Mouse (Mus musculus) spleen, adult 18-20 months (tissue): ENCODE data around the gene Ttyh2.

Experiments used
- DNase-seq, 2 experiments: peaks; one replicate each; pipeline ENCODE4 v3.0.0; 2022; ENCODE audit warnings: mixed read lengths in 2 of 2

Gene Ttyh2

DNA sequence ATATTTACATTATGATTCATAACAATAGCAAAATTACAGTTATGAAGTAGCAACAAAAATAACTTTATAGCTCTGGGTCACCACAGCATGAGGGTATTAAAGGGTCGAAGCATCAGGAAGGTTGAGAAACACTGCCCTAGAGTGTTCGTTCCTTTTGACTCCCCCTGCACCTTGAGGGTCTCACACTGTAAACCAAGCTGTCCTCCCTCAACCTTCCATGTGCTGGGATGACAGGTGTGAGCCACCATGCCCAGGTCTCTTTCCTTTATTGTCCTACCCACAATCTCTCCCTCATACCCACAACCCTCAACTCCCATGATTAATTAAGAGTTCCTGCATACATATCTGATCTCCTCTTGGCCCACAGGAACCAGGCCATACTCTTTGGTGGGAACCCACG, 36.2 kb downstream of the Ttyh2 start:
- no peak for DNase-seq

DNA sequence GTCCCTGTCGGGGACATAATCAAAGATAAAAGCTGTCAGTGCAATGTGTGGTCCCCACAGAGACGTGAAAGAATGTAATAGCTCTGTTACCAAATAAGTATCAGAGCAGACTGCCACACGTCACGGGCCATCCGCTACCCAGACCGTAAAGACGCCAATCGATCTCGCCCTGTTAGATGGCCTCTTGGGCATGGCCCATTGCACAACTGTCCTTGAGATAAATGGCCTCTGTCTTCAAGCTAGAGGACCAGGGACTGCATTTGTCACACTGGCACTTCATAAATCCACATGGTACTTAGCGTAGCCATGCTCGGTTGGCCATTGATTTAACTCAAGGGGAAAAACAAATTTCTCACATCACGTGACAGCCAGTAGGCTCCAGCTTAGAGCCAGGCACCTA, 36.6 kb downstream of the Ttyh2 start:
- no peak for DNase-seq

DNA sequence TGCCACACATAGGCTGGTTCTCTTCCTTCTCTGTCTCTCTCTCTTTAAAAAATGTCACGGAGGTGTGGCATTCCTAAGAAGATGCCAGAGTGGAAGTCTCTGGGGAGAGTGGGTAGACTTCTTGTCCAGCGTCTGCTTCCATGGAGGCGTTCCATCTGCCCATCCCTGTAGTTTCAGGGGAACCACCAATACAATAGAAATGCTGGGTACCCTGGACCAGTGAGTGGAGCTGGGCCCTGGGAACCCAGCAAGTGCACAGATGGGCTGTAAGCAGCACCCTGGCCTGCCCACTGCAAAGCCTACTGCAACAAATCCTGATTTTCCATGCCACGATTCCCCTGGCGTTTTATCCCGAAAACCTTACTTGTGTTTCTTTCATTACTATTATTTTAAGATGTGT, 39.3 kb downstream of the Ttyh2 start:
- no peak for DNase-seq

DNA sequence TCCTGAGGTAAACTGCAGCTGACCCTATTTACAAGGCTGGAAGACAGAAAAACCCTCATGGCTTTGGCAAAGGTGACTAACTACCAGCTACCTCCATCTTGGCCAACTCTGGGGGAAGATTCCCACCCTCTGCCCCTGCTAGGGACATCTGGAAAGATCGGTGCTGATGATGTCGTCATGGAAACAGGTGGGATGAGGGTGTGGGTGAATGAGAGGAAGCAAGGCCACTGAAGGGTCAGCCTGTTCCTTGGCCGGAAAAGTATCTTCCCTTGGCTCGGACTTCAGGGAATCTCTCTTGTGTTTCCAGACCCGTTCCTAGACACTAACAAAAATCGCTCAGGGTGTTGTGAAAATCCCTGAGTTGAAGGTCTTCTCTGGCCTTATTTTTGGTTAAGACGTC, 40.3 kb downstream of the Ttyh2 start:
- DNase-seq: no peak

DNA sequence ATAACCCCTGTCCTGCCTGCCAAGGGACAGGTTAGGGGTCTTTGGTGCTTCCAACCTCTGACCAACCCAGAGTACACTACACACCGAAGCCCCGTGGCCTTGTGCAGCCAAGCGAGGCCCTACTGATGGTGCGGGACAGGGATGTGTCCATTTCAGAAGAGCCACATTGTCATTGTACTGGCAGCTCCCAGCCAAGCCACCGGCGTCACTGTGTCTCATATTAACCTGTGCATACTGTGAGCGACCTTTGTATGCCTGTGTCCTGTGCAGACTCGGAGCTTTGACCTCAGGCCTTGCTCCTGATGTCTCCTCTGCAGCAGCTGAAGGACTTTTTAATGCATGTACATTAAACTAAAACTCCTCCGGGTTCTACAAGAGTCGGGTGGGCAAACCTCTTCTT, 45.3 kb downstream of the Ttyh2 start:
- no peak for DNase-seq

DNA sequence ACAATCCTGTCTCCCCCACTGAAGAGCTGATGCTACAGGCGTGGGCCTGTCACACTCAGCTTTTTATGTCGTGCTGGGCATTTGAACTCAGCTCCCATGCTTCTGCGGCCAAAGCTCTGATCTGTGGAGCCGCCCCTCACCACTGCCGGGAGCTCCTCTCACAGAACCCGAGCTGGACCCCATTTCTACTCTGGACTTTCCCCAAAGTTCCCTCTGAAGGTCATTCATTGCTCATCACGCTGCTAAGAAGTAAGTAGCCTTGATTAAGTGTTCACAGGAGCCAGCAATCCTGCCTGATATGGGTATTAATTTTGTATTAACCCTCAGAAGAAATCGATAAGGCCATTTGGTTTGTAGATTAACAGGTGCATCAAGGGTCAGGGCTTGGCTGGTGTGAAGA, 47.2 kb downstream of the Ttyh2 start:
- DNase-seq: no peak

DNA sequence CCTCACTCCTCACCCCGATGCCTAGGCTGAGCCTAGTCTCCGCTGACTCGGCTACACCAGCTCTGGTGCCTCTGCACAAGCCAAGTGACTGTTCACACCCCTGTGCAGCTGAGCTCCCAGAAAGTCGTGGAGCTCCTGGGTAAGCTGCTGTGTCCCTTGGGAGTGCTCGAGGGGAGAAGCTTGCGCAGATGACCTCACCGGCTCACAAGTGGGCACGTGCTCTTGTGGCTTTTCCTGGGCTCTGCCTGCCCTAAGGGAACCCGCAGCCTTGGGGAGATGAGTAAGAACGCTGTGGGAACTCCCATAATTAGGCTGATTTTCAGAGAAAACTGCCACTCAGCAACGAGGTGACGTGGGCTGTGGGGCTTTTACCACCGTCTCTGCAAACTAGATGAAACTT, 47.8 kb downstream of the Ttyh2 start:
- DNase-seq: no peak

DNA sequence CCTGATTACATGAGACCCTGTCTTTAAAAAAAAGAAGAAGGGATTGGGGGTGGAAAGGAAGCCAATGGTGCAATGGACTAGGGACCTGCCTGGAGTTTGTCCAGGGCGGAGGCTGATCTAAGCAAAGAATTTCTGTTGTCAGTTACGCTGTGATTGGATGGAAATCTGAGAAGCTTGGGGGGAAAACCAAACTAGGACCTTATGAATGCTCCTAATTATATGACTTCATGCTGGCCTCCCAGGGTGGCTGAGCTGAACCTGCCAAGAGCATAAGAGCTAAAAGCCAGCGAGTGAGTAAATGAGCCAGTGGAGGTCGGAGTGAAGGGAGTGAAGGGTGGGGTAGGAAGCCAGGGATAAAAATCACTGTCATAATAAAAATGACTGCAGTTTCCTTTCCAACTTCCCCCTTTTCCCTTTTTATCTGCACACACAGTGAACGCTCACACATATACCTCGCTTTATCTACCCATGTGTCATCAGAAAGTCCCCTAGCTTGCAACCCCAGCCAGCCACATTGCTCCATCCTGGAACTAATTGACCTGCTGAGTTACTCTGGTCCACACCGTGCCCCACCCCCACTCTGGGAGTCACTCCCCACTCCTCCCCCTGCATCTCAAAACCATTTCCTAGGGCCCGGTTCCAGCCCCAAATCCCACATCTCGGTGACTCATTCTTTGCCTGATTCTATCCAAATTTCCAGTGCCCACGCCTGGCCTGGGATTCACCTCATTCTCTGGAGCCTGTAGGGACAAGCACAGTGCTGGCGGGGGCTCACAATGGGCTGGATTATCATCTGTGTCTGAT, 49.8 kb downstream of the Ttyh2 start:
- no peak for DNase-seq

DNA sequence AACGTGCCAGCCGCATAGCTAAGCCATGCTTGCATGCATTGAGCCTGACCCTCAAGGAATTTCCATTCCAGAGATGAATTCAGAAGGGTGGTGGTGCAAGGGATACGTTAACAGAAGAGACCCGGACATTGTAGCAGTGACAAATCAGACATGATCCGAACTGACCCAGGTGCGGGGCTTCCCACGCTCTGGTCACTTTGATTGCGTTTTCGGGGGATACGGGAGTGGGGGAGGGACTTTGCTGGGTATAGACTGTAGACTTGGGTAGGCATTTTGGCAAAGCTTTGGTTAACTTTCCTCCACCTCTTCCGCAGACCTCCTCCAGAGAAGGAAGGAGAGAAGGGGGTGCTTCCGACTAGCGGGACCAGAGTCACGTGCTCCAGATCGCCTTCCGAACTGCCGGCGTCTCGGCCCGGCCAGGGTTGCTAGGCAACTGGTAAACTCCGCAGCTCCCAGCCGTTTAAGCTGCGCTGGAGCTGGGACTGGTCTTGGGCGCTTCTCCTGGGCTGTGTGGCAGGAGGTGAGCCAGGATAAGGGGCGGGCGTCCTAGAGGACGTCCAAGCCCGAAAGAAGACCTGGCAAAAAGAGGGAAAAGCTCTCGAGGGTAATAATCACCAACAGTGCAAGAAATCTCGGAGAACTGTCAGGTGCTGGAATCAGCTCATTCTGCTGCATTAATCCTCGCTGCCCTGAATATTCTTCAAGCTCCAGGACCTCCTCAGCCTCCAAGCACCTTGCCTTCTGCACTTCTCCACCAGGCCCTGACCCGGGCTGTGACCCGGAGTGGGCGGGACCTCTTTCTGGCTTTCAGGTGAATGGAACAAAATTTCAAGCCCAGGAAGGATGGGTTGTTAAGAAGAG, 52.0 kb downstream of the Ttyh2 start, which contains the start of gene Dnaic2:
Gene Dnaic2, plus strand, starts transcription at position 444 of the 861 bp plus-strand sequence.
- peak; percentile 35 to 36 for DNase-seq

DNA sequence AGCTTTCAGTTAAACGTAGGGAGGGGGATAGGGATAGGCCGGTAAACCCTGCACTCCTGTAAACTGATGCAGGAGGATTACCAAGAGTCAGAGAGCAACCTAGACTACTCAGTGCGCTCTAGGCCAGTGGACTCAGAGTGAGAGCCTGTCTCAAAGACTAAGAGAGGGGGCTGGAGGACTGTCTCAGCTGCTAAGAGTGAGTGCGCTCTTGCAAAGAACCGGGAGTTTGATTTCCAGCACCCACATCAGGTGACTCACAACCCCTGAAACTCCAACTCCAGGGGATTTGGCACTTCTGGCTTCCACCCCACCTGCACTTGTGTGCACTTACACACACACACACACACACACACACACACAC, 52.6 kb downstream of the Ttyh2 start:
- no peak for DNase-seq

DNA sequence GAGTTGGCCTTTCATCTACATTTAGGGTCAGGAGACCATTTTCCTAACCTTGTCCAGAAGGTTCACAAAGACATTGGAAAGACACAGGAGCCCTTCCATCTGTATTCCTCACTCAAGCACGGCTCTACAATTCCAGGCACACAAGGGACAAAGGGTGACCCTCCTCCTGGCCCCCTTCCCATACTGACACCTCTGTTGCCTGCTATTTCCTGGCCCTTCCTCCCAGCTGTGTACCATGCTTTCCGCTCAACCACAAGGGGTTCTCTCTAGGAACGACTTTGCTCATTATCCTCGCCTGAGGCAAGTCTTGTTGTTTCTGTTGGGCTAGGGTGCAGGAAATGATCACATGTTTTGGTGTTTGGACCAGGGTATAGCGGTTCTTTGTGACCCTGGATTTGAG, 53.1 kb downstream of the Ttyh2 start:
- no peak for DNase-seq

DNA sequence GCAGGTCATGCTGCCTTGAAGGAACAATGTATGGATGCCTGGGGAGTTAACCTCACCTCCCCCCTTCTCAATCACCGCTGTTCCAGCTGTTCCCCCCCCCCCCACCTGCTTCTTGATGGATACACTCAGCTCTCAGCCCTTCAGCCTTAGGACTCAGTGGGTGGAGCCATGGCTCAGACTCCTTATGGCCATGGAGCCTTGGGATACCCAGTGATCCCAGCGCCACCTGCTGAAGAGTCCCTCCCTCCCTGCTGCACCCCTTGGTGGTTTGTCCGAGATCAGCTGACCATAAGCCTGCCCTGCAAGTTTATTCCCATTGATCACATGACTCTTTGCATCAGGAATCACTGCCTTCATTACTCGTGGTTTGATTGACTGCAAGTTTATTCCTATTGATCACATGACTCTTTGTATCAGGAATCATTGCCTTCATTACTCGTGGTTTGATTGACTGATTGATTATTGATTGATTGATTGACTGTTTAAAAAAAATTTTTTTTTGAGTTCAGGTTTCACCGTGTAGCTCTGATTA, 54.7 kb downstream of the Ttyh2 start:
- no peak for DNase-seq

DNA sequence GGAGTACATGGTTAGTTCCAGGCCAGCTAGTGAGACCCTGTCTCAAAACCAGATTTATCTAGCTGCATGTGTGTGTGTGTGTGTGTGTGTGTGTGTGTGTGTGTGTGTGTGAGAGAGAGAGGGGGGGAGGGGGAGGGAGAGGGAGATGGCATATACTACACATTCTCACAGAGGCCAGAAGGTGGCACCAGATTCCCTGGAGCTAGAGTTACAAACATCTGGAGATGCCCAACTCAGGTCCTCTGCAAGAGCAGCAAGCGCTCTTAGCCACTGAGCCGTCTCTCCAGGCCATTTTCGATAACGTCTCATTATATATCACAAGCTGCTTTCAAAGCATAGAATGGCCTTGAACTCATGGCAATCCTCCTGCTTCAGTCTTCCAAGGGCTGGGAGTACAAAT, 56.5 kb downstream of the Ttyh2 start:
- no peak for DNase-seq

DNA sequence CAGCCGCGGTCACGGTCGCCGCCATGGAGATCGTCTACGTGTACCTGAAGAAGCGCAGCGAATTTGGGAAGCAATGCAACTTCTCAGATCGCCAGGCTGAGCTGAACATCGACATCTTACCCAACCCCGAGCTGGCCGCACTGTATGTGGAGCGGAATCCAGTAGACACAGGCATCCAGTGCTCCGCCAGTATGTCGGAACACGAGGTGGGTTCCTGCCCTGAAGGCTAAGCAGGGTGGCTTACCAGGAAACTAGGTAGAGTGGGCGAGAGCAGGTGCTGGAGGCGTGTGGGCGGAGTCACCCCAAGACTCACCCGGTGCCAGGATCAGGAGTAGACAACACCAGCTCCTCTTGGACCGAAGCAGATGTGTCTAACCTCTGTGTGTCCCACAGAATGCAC, 57.7 kb downstream of the Ttyh2 start:
- DNase-seq: no peak

DNA sequence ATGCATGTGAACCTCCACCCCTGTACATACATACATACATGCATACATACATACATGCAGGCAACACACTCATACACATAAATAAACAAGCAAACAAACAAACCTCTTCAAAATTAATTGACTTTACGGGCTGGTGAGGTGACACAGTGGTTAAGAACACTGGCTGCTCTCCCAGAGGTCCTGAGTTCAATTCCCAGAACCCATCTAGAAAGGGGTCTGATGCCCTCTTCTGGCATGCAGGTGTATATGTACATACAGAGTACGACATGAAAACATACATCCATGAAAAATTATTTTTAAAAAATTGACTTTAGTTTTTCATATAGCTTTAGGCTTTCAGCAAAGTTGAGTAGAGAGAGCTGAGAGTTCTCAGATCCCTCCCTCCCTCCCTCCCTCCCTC, 60.9 kb downstream of the Ttyh2 start:
- no peak for DNase-seq

DNA sequence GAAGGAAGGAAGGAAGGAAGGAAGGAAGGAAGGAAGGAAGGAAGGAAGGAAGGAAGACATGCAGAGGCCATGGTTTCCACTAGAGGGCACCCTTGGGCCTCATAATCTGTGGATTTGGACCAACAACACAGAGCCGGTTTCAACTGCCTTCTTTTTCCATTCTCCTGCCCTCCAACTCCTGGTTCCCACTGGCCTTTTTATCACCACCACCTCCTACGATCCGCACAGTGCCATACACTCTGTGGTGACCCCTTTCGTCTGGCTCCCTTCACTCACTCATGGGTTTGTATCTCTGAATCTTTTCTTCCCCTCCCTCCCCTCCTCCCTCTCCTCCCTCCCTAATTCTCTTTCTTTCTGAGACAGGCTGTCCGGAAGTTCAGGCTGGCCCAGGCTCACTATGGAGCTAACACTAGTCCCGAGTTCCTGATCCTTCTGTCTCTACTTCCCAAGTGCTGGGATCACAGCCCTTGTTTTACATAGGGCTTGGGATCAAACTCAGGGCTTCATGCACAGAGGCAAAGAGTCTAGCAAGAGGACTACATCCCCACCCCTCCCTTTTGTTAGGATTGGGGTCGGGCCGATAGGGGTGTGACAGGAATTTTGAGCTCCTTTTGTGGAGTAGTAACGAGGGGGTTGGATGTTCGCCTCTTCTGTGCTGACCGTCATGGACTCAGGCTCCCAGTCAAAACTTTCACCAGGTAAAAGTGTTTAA, 61.8 kb downstream of the Ttyh2 start:
- peak in 1 of 2 experiments; percentile 42 for DNase-seq

DNA sequence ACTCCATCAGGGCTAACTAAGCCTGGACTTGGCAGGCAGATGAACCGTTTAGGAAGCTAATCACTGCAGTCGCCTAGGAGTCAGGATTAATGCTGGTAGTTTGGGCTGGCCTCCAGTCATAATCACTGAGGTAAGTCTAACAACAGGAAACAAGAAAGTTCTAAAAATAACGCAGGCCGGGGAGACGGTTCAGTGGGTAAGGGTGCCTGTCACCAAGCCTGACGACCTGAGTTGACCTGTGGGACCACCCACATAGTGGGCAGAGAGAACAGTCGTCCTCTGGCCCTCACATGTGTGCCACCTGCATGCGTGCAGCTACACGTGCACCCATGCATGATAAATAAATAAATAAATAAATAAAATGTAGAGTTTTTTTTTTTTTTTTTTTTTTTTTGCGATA, 65.4 kb downstream of the Ttyh2 start:
- peak; percentile 35 to 36 for DNase-seq

DNA sequence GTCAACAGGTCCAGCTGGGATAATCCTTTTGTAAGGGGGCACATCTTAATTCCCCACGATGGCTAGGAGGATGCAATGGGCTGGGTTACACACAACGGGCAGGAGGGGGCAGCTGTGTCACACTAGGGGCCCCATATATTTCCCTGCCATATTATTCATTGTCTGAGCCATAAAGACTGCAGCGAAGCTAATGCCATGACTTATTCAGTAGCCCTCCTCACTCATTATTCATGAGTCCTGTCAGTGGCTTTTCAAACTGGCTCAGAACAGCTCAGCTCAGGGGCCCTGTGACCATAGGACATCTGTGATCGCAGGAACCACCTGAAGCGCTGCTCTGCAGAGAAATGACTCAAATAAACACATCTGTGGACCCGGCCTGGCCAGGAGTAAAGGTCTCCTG, 66.2 kb downstream of the Ttyh2 start:
- no peak for DNase-seq

DNA sequence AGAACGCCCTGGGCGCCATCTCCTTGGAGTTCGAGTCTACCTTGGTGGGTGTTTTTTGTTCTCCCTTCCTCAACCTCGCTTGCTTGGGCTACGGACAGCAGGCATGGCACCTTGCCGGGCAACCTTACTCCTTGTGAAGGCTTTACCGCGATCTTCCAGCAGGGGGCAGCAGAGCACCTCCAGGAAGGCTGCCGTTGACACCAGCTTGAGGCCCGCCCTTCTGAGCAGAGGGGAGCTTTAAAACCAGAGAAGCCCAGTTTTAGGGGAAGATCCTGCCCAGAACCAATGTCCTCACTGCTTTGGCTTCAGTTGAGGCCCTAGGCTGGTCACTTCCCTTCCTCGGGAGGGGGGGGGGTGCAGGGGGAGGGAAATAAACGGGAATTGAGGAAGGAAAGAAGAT, 69.9 kb downstream of the Ttyh2 start:
- peak; percentile 77 to 94 for DNase-seq

DNA sequence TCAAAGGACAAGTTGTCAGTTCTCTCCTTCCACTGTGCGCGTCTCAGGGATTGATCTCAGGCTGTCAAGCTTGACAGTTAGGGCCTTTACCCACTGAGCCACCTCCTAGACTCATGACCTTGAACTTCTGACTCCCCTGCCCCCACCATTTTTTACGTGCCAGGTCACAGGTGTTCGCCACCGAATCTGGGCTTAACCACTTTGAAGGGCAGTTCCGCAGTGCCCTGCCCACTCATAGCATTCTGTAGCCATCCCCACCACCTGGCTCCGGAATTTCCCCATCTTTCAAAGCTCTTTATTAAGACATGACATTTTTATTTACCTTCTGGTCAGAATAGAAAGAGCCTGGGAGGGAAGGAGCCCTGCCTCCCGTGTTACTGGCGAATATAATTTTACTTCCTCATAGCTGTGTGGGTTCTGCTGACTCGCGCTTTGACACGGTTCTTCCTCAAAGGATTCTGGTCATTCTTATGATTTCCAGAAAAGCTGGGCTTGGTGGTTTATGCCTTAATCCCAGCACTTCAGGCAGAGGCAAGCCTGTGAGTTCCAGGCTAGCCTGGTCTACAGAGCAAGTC, 72.4 kb downstream of the Ttyh2 start:
- no peak for DNase-seq

DNA sequence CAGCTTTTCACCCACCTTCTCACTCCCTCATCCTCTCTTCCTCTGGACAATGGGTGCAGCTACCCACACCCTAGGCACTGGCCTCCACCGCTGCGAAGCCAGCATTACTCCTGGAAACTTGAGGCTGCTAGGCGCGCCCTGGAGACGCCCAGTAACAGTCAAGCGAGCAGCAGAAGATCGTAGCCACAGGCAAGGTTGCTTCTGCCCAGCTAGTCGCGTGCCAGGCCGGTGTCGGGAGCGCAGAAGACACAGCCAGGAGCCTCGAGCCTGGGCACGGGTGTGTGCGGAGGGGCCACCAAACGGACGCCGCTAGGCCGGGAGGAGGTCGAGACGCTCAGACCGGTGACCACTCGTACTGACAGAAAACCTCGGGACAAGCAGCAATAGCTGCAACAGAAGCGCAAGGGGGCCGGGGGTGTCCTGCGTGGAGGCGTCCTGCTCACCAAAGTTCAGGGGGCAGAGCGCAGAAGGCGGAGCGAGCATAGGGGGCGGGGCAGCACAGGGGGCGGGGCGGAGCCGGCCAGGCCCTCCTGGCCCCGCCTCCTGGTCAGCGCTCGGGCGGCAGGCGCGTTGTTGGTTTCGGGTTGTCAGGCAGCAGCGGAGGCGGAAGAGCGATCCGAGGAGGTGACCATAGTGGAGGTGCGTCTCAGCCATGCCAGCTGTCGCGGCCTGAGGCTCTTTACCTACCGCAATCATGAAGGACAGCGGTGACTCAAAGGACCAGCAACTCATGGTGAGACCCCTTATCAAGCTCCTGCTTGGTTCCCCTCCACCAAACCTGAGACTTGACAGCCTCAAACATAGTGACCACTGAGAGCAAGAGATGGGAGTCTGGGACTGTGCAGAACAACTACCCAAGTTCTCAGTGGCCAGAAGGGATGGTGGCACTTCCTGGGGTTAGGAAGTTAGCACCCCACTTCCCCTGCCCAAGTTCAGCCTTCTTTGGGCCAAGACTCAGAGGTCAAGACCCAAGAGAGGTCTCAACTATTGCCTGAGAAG, 89.9 kb downstream of the Ttyh2 start, which contains the start of gene Kif19a:
Gene Kif19a, plus strand, starts transcription at position 569 of the 999 bp plus-strand sequence.
- peak; percentile 46 to 49 for DNase-seq
